Mouse (Mus musculus) bone marrow macrophage, adult 2 months (primary cell): ENCODE measurements around the gene Rbms3. TPM values are rescaled to one million over a fixed set of nuclear protein-coding genes. Genes with fewer than 3 reads are reported as not detected.

Experiments
- H3K27ac ChIP-seq: 2 replicates; pipeline ENCODE4 v1.5.1; 2012; ENCODE audit warnings: low read depth, low read length; ENCODE audit not compliant: insufficient read depth
- H3K4me1 ChIP-seq: 2 replicates; pipeline ENCODE4 v1.6.1; 2012; ENCODE audit warnings: low read length; ENCODE audit not compliant: control insufficient read depth, insufficient read depth
- H3K4me3 ChIP-seq: 2 replicates; pipeline ENCODE4 v1.5.1; 2012; ENCODE audit warnings: mild to moderate bottlenecking, low read length, moderate library complexity; ENCODE audit not compliant: insufficient read depth
- CTCF ChIP-seq: IDR thresholded peaks from 2 replicates; pipeline ENCODE4 v1.5.1; 2012; ENCODE audit warnings: low read depth, mild to moderate bottlenecking, low read length, moderate library complexity
- POLR2A ChIP-seq: IDR thresholded peaks from 2 replicates; pipeline ENCODE4 v1.6.1; 2012; ENCODE audit warnings: mild to moderate bottlenecking, low read depth, low read length, borderline replicate concordance
- polyA plus RNA-seq: library from polyadenylated mRNA; stranded (reverse); fragments of >200 nt; gene quantifications from 2 replicates; pipeline ENCODE4 v1.2.4, GENCODE M21; 2012; ENCODE audit not compliant: missing spikeins, insufficient read depth, insufficient read length

Gene Rbms3
- polyA plus RNA-seq, 1 experiment, result 0.13 TPM

DNA sequence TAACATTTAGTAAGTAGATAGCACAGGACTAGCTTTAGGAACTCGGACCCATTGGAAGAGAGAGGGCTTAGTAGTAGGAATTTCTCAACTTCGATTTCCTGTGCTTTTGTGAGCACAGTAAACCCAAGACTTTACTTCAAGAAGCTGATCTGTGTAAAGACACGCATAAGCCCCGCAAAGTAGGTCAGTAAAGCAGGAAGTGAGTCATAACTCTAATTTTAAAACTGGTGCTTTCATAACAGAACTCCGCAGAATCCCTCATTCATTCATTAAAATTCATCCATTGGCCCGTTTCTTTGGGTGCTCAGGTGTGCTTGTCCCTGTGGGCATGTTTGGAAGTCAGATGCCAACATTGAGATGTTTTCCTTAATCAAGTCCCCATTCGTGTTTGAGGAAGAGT is 1087.7 kb downstream of the Rbms3 start:
- Histone ChIP-seq H3K4me1 (no peaks in the 10 kb centered on the region), H3K4me3 (no peak overlapping the region), H3K27ac (no peak overlapping the region)
- TF ChIP-seq POLR2A, result no peak
- TF ChIP-seq CTCF, result no peak

DNA sequence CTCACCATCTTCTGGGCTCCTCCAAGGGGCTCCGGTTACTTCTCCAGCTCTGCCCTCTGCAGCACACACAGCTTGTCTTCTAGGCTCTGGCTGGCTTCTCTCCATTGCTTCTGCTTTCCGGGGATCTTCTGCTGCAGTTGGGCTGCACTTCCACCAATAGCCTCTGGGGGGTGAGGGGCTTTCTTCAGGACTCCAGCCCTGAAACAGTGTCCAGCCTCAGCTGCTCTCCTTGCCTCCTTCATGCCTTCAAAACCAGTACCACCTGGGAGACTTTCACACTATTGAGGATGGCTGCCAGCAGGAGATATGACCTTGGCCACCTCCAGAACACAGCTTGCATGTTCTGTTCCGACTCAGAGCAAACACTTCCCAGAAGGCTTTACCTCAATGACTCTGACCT is 1094.0 kb downstream of the Rbms3 start:
- Histone ChIP-seq H3K4me1 (no peaks in the 10 kb centered on the region), H3K27ac (no peak overlapping the region), H3K4me3 (no peak overlapping the region)
- TF ChIP-seq CTCF (no peak), POLR2A (no peak)

DNA sequence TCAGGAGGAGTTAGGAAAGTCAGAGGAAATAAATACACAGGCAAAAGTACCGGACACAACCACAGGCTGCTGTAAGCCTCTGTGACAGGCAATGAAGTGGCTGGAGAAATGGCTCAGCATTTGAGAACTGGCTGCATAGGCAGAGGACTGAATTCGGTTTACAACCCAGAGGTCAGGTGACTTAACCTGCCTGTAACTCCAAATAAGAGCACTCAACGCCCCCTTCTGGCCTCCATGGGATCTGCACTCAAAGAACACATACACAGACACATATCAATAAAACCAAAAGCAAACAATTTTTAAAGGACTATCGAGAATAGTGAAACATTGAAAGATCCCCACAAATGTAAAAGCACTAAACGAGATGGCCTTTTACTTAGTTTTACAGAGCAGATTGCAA is 1096.3 kb downstream of the Rbms3 start:
- Histone ChIP-seq H3K27ac (no peak overlapping the region), H3K4me3 (no peak overlapping the region)
- no peak for TF ChIP-seq POLR2A
- no peak for TF ChIP-seq CTCF

DNA sequence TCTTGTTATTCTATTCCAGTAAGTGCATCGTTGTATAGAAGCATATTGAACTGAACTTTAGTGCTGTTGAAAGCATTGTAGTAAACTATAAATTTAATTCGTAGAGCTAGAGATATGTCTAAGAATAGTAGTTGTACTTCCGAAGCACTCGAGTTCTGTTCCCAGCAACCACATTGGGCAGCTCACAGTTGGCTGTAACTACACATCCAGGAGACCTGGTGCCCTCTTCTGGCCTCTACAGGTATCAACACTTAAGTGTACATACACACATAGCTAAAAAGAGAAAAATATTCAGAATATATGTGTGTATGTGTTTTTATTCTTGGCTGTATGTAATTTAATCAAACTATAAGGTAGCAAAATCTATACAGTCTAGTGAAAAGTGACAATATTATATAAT is 1098.6 kb downstream of the Rbms3 start:
- no peaks in the 10 kb centered on the region for H3K4me1 ChIP-seq
- H3K27ac ChIP-seq, result no peak overlapping the region
- no peak for TF ChIP-seq CTCF
- no peak for TF ChIP-seq POLR2A
- no peak overlapping the region for H3K4me3 ChIP-seq

More for the DNA sequence above, 1096.3 kb downstream of the Rbms3 start:
- no peaks in the 10 kb centered on the region for H3K4me1 ChIP-seq

DNA sequence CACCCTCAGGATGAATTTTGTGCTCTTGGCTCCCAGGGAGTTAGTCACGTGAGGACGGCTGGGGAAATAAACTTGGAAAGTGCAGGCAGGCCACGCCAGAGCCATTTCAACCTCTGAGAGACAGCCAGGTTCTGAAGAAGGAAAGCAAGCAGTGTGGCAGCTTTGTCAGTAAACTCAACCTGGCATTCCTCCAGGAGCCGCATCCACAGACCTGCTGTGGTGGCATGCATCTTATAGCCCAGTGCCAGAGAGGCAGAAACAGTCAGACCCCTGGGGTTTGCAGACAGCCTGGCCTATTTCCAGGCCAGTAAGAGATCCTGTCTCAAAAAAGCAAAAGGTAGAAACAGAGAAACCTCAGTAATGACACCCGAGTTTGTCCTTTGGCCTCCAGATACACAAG is 1105.3 kb downstream of the Rbms3 start:
- TF ChIP-seq CTCF, result no peak
- TF ChIP-seq POLR2A, result no peak
- Histone ChIP-seq H3K4me1 (no peaks in the 10 kb centered on the region), H3K27ac (no peak overlapping the region), H3K4me3 (no peak overlapping the region)
